Mouse (Mus musculus) intestine, embryonic 14.5 days (tissue): ENCODE data around the gene Fcho1. TPM values are rescaled to one million over a fixed set of nuclear protein-coding genes. Genes with fewer than 3 reads are reported as not detected.
"Not testable (repeated sequence)": the region's sequence is repeated elsewhere in the genome, so short reads cannot be mapped to it uniquely, and the experiment has no call there.

Experiments
- ATAC-seq: fragments of 200-750 bp; cut with Nextera tagmentation; replicated peaks from 2 replicates; pipeline ENCODE4 v1.8.0; 2017; ENCODE audit warnings: low read depth, moderate number of reproducible peaks, moderate TSS enrichment, moderate library complexity; ENCODE audit not compliant: low FRiP score, low TSS enrichment
- DNase-seq: peaks from one replicate; pipeline ENCODE4 v3.0.0-alpha.2; 2018; ENCODE audit warnings: low spot score
- H3K27ac ChIP-seq: fragments of 300-500 bp; sonication (generic); 2 replicates; pipeline ENCODE4 v1.5.1; 2014; ENCODE audit warnings: low read depth, mild to moderate bottlenecking, control low read depth
- H3K27me3 ChIP-seq: fragments of 300-500 bp; sonication (generic); replicated peaks from 2 replicates; pipeline ENCODE4 v1.6.1; 2014; ENCODE audit warnings: low read length, control low read depth; ENCODE audit not compliant: control insufficient read depth, insufficient read depth
- H3K36me3 ChIP-seq: fragments of 300-500 bp; sonication (generic); 2 replicates; pipeline ENCODE4 v1.6.1; 2014; ENCODE audit warnings: low read length, control low read depth; ENCODE audit not compliant: control insufficient read depth, insufficient read depth
- H3K4me1 ChIP-seq: fragments of 300-500 bp; sonication (generic); replicated peaks from 2 replicates; pipeline ENCODE4 v1.6.1; 2014; ENCODE audit warnings: low read length, control low read depth, mixed read lengths; ENCODE audit not compliant: control insufficient read depth, insufficient read depth
- H3K4me2 ChIP-seq: fragments of 300-500 bp; sonication (generic); 2 replicates; pipeline ENCODE4 v1.6.1; 2014; ENCODE audit warnings: low read length
- H3K4me3 ChIP-seq: fragments of 300-500 bp; sonication (generic); 2 replicates; pipeline ENCODE4 v1.5.1; 2014; ENCODE audit warnings: low read depth, low read length, control low read depth, mixed read lengths
- H3K9ac ChIP-seq: fragments of 300-500 bp; sonication (generic); 2 replicates; pipeline ENCODE4 v1.6.1; 2014; ENCODE audit warnings: mild to moderate bottlenecking, low read length
- H3K9me3 ChIP-seq: fragments of 300-500 bp; sonication (generic); 2 replicates; pipeline ENCODE4 v1.6.1; 2016; ENCODE audit warnings: low read length, control low read depth; ENCODE audit not compliant: control insufficient read depth
- WGBS: fragments of 180-500 bp; shearing (Covaris S2); extraction: QIAGEN DNeasy Blood & Tissue Kit; methylation state at CpG from one replicate; pipeline ENCODE4 v1.1.7; 2014; 5-methylcytosine and 5-hydroxymethylcytosine counted together
- polyA plus RNA-seq: library from polyadenylated mRNA; unstranded; fragments of >200 nt; fragmentation: Nextera tagmentation; extraction: Ambion mirVana; gene quantifications from 2 replicates; pipeline ENCODE4 v1.2.1, GENCODE M21; 2014

Gene Fcho1
- polyA plus RNA-seq, 1 experiment from 2014 or later = 6.9 TPM

GRCm38 (mm10) chr8:71695456-71695855 lies 30.1 kb downstream of the Fcho1 start:
- not testable (repeated sequence) for ATAC-seq, H3K36me3 ChIP-seq, H3K9ac ChIP-seq, H3K4me3 ChIP-seq, H3K9me3 ChIP-seq, H3K27ac ChIP-seq, H3K4me2 ChIP-seq, DNase-seq, H3K4me1 ChIP-seq
- peaks cover 74% of the 10 kb centered on the region for H3K27me3 ChIP-seq
- WGBS = 68% methylated on average over 12 of the region's 12 CpGs

- H3K9me3 ChIP-seq = no peaks in the 10 kb centered on the region
- H3K27ac ChIP-seq = no peak overlapping the region
- no peaks in the 10 kb centered on the region for H3K36me3 ChIP-seq
- WGBS = 14% methylated on average over 68 of the region's 68 CpGs
- peaks cover 78% of the 10 kb centered on the region for H3K27me3 ChIP-seq
- H3K9ac ChIP-seq = no peak overlapping the region
- DNase-seq (peak; percentile 60), ATAC-seq (no peak; the same call in 1 of the 2 replicates)
- H3K4me2 ChIP-seq = peak overlapping the region; percentile 24
- peaks cover 8% of the 10 kb centered on the region; the same call in 1 of the 2 replicates for H3K4me1 ChIP-seq
- H3K4me3 ChIP-seq = 0 out of 2 replicates have a peak overlapping the region, but pooled peaks have one; percentile 10
Measured at GRCm38 (mm10) chr8:71693166-71694041, 32.1 kb downstream of the Fcho1 start.

GRCm38 (mm10) chr8:71692509-71692908 lies 33.0 kb downstream of the Fcho1 start:
- ATAC-seq = no peak
- no peak overlapping the region for H3K4me2 ChIP-seq
- 9% methylated on average over 30 of the region's 30 CpGs for WGBS

GRCm38 (mm10) chr8:71689028-71689427 lies 36.5 kb downstream of the Fcho1 start, which contains the start of gene Insl3:
Insl3 (plus strand) TSS chr8:71689214.
- no peak within 1 kb of the TSS for H3K4me3 ChIP-seq
- H3K4me1 ChIP-seq = peaks cover 12% of the 10 kb centered on the region
- no peak within 1 kb of the TSS for H3K27ac ChIP-seq
- ATAC-seq (no peak), DNase-seq (no peak)
- H3K9me3 ChIP-seq = no peaks in the 10 kb centered on the region
- peaks cover 100% of the 10 kb centered on the region for H3K27me3 ChIP-seq
- no peak within 1 kb of the TSS for H3K9ac ChIP-seq
- H3K36me3 ChIP-seq = no peaks in the 10 kb centered on the region
- no peak within 1 kb of the TSS for H3K4me2 ChIP-seq
- 8% methylated on average over 33 of the region's 33 CpGs for whole genome bisulfite sequencing

More at GRCm38 (mm10) chr8:71692509-71692908, 33.0 kb downstream of the Fcho1 start:
- DNase-seq = no peak
- peaks cover 86% of the 10 kb centered on the region for H3K27me3 ChIP-seq
- H3K4me1 ChIP-seq = peaks cover 8% of the 10 kb centered on the region; the same call in 1 of the 2 replicates
- no peak overlapping the region for H3K4me3 ChIP-seq
- H3K36me3 ChIP-seq = no peaks in the 10 kb centered on the region
- H3K27ac ChIP-seq = no peak overlapping the region
- no peak overlapping the region for H3K9ac ChIP-seq
- no peaks in the 10 kb centered on the region for H3K9me3 ChIP-seq

- H3K9me3 ChIP-seq = no peaks in the 10 kb centered on the region
- no peaks in the 10 kb centered on the region for H3K36me3 ChIP-seq
- no peak overlapping the region for H3K9ac ChIP-seq
- 4% methylated on average over 8 of the region's 8 CpGs for WGBS
- no peak overlapping the region for H3K4me3 ChIP-seq
- no peak overlapping the region for H3K4me2 ChIP-seq
- peaks cover 5% of the 10 kb centered on the region for H3K4me1 ChIP-seq
- no peak overlapping the region for H3K27ac ChIP-seq
- ATAC-seq (no peak), DNase-seq (no peak)
- peaks cover 100% of the 10 kb centered on the region for H3K27me3 ChIP-seq
Measured at GRCm38 (mm10) chr8:71687616-71688015, 37.9 kb downstream of the Fcho1 start.

GRCm38 (mm10) chr8:71686143-71686734 lies 39.3 kb downstream of the Fcho1 start:
- Histone ChIP-seq H3K4me1 (peaks cover 4% of the 10 kb centered on the region), H3K9me3 (no peaks in the 10 kb centered on the region), H3K36me3 (no peaks in the 10 kb centered on the region), H3K4me3 (peak overlapping the region; percentile 19), H3K27ac (no peak overlapping the region), H3K4me2 (peak overlapping the region; percentile 46), H3K9ac (no peak overlapping the region), H3K27me3 (peaks cover 100% of the 10 kb centered on the region)
- peak; percentile 71 for DNase-seq
- peak; percentile 47 for ATAC-seq
- WGBS = 2% methylated on average over 23 of the region's 23 CpGs

- ATAC-seq (peak; percentile 45; the same call in 1 of the 2 replicates), DNase-seq (no peak)
- WGBS = 6% methylated on average over 29 of the region's 29 CpGs
Measured at GRCm38 (mm10) chr8:71685573-71685972, 39.9 kb downstream of the Fcho1 start.

GRCm38 (mm10) chr8:71684701-71685100 lies 40.8 kb downstream of the Fcho1 start:
- H3K4me1 ChIP-seq = peaks cover 4% of the 10 kb centered on the region
- peaks cover 100% of the 10 kb centered on the region for H3K27me3 ChIP-seq
- WGBS = 31% methylated on average over 10 of the region's 10 CpGs
- no peaks in the 10 kb centered on the region for H3K36me3 ChIP-seq
- no peak overlapping the region for H3K4me3 ChIP-seq
- ATAC-seq (no peak), DNase-seq (no peak)
- no peaks in the 10 kb centered on the region for H3K9me3 ChIP-seq
- no peak overlapping the region for H3K27ac ChIP-seq
- H3K4me2 ChIP-seq = no peak overlapping the region
- no peak overlapping the region for H3K9ac ChIP-seq

More at GRCm38 (mm10) chr8:71685573-71685972, 39.9 kb downstream of the Fcho1 start:
- no peaks in the 10 kb centered on the region for H3K36me3 ChIP-seq
- no peak overlapping the region for H3K27ac ChIP-seq
- peak overlapping the region; percentile 19 for H3K4me3 ChIP-seq
- H3K4me1 ChIP-seq = peaks cover 4% of the 10 kb centered on the region
- H3K9ac ChIP-seq = no peak overlapping the region
- peak overlapping the region; percentile 46 for H3K4me2 ChIP-seq
- peaks cover 100% of the 10 kb centered on the region for H3K27me3 ChIP-seq
- H3K9me3 ChIP-seq = no peaks in the 10 kb centered on the region
